In the genomic region with DNA sequence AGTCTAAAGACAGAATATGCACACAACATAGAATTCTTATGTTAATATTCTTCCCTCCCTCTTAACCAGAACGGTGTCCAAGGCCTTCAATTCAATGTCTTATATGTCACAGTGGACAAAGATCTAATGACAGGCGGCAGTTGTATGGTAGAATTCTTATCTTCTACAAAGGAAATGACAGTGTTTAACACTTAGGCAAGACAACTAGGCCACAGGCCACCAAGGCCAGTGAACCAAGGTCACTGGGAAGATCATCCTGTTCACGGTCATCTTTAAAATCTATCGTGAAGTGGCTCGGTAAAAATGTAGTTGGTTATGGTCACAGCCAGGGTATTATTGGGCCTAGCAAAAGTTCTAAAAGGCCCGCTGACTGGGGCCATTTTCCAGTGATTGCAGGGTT, we compare ENCODE assay signal across 22 mouse cellular contexts. TPM values are rescaled to one million over a fixed set of nuclear protein-coding genes. Genes with fewer than 3 reads are reported as not detected.
DNase-seq lines count a peak whose midpoint lies in the region; ATAC-seq and TF ChIP-seq lines count a peak whose summit lies in the region.
"Had no signal": no experiment of that assay in that cellular context is flagged by ENCODE, and none has a peak within 500 bp of the region (broad histone marks: within the 10 kb centered on the region; RNA-seq: fewer than 3 reads in every experiment).

A gene (plus strand): TSS at position 200 of the 400 bp plus-strand sequence.

- H3K4me1 ChIP-seq in heart, embryonic 10.5 days, result peaks cover 22% of the 10 kb centered on the region
- no peaks in the 10 kb centered on the region for H3K4me1 ChIP-seq in lung, postnatal 0 days (ENCODE audit: insufficient read depth, low read depth, low read length)
- peaks cover 14% of the 10 kb centered on the region for H3K4me1 ChIP-seq in intestine, embryonic 15.5 days (replicated peaks)
- peaks cover 8% of the 10 kb centered on the region; the same call in 1 of the 2 replicates for H3K4me1 ChIP-seq in stomach, embryonic 16.5 days (ENCODE audit: control insufficient read depth, insufficient read depth, low read length)

- no peak within 1 kb of the TSS for H3K4me3 ChIP-seq in heart, embryonic 10.5 days
- no peak within 1 kb of the TSS for H3K4me3 ChIP-seq in lung, postnatal 0 days (ENCODE audit: low read depth, low read length)
- H3K4me3 ChIP-seq in intestine, embryonic 15.5 days (replicated peaks), result no peak within 1 kb of the TSS
- H3K4me3 ChIP-seq in stomach, embryonic 16.5 days (replicated peaks; ENCODE audit: low read length), result no peak within 1 kb of the TSS
- H3K4me3 ChIP-seq: erythroblast, embryonic 14.5 days; limb, embryonic 15.5 days; neural tube, embryonic 12.5 days had no signal

- peak; percentile 25 for DNase-seq in heart, embryonic 10.5 days (ENCODE audit: low spot score)
- DNase-seq in heart, postnatal 4 days, result no peak
- DNase-seq in lung, postnatal 0 days (ENCODE audit: low spot score), result no peak
- no peak for DNase-seq in lung, adult 18-20 months
- no peak for DNase-seq in kidney, adult 8-10 months
- DNase-seq: cerebellum, adult 2 months; heart, adult 18-20 months; kidney, adult 9 months; kidney, postnatal 4 days; thymus, adult 2 months had no signal

- H3K27me3 ChIP-seq in heart, embryonic 10.5 days (ENCODE audit: insufficient read depth, poor library complexity, severe bottlenecking), result peaks cover 30% of the 10 kb centered on the region
- H3K27me3 ChIP-seq in lung, postnatal 0 days (replicated peaks; ENCODE audit: insufficient read depth, low read length), result 0 out of 2 replicates have a peak, but pooled peaks cover 3% of the 10 kb centered on the region
- peaks cover 13% of the 10 kb centered on the region for H3K27me3 ChIP-seq in intestine, embryonic 15.5 days (replicated peaks)
- peaks cover 11% of the 10 kb centered on the region for H3K27me3 ChIP-seq in stomach, embryonic 16.5 days (ENCODE audit: control insufficient read depth, insufficient read depth, low read length)

- no peak within 1 kb of the TSS for H3K9ac ChIP-seq in lung, postnatal 0 days (replicated peaks; ENCODE audit: low read depth)
- no peak within 1 kb of the TSS for H3K9ac ChIP-seq in intestine, embryonic 15.5 days
- H3K9ac ChIP-seq in stomach, embryonic 16.5 days (ENCODE audit: low read length), result no peak within 1 kb of the TSS
- H3K9ac ChIP-seq: limb, embryonic 15.5 days; neural tube, embryonic 12.5 days had no signal

- H3K9me3 ChIP-seq in heart, embryonic 10.5 days, result no peaks in the 10 kb centered on the region
- no peaks in the 10 kb centered on the region for H3K9me3 ChIP-seq in lung, postnatal 0 days (ENCODE audit: low read length)
- no peaks in the 10 kb centered on the region for H3K9me3 ChIP-seq in intestine, embryonic 15.5 days
- no peaks in the 10 kb centered on the region for H3K9me3 ChIP-seq in stomach, embryonic 16.5 days (replicated peaks; ENCODE audit: control insufficient read depth, low read length)
- H3K9me3 ChIP-seq: limb, embryonic 15.5 days; neural tube, embryonic 12.5 days had no signal

- no peak within 1 kb of the TSS; the same call in 1 of the 2 replicates for H3K4me2 ChIP-seq in lung, postnatal 0 days (replicated peaks; ENCODE audit: low read depth, low read length)
- no peak within 1 kb of the TSS for H3K4me2 ChIP-seq in intestine, embryonic 15.5 days (replicated peaks)
- no peak within 1 kb of the TSS for H3K4me2 ChIP-seq in stomach, embryonic 16.5 days (ENCODE audit: low read depth, low read length)
- H3K4me2 ChIP-seq: limb, embryonic 15.5 days; neural tube, embryonic 12.5 days had no signal

- no peak for ATAC-seq in lung, postnatal 0 days
- ATAC-seq in intestine, embryonic 15.5 days, result no peak
- no peak for ATAC-seq in stomach, embryonic 16.5 days (ENCODE audit: insufficient read depth, low FRiP score)
- ATAC-seq: hindbrain, postnatal 0 days had no signal

- TF ChIP-seq CTCF in lung, postnatal 0 days (IDR thresholded peaks at IDR 0.05), result no peak

- no peak within 1 kb of the TSS for H3K27ac ChIP-seq in heart, embryonic 10.5 days
- H3K27ac ChIP-seq in lung, postnatal 0 days (ENCODE audit: low read length), result peak within 1 kb of the TSS; percentile 65
- H3K27ac ChIP-seq in intestine, embryonic 15.5 days, result 0 out of 2 replicates have a peak within 1 kb of the TSS, but pooled peaks have one; percentile 17
- peak within 1 kb of the TSS; percentile 86 for H3K27ac ChIP-seq in stomach, embryonic 16.5 days (ENCODE audit: low read length)
- H3K27ac ChIP-seq: hindbrain, postnatal 0 days; limb, embryonic 15.5 days; neural tube, embryonic 12.5 days had no signal

- no peak for TF ChIP-seq EP300 in lung, postnatal 0 days (IDR thresholded peaks at IDR 0.05)

- no peaks in the 10 kb centered on the region for H3K36me3 ChIP-seq in heart, embryonic 10.5 days
- H3K36me3 ChIP-seq in lung, postnatal 0 days (ENCODE audit: insufficient read depth, low read length), result no peaks in the 10 kb centered on the region
- H3K36me3 ChIP-seq in intestine, embryonic 15.5 days, result no peaks in the 10 kb centered on the region
- no peaks in the 10 kb centered on the region for H3K36me3 ChIP-seq in stomach, embryonic 16.5 days (ENCODE audit: control insufficient read depth, insufficient read depth, low read length)
- H3K36me3 ChIP-seq: limb, embryonic 15.5 days; neural tube, embryonic 12.5 days had no signal

- 74% methylated on average over 6 of the region's 6 CpGs for WGBS in heart, embryonic 10.5 days
- 79% methylated on average over 6 of the region's 6 CpGs for WGBS in lung, postnatal 0 days
- 86% methylated on average over 6 of the region's 6 CpGs for WGBS in intestine, embryonic 15.5 days
- 78% methylated on average over 6 of the region's 6 CpGs for WGBS in stomach, embryonic 16.5 days

RNA-seq across cellular contexts. Expression of the gene that starts here (rescaled TPM):
- polyA plus RNA-seq in heart, embryonic 10.5 days (2016; fragmentation: Nextera tagmentation; extraction: Ambion mirVana), result 0.24 TPM in 1 of 2 replicates, not detected in the other
- not detected for total RNA-seq in heart, postnatal 4 days (2021)
- polyA plus RNA-seq in lung, postnatal 0 days (2015; fragmentation: Nextera tagmentation; extraction: Ambion mirVana), result 6.4 and 7.9 TPM in 2 replicates
- 0.34 TPM in 1 of 2 replicates, not detected in the other for polyA plus RNA-seq in intestine, embryonic 15.5 days (2015; fragmentation: Nextera tagmentation; extraction: Ambion mirVana)
- not detected in 2 replicates for polyA plus RNA-seq in stomach, embryonic 16.5 days (2015; fragmentation: Nextera tagmentation; extraction: Ambion mirVana)
- total RNA-seq: common myeloid progenitor, adult 5-6 weeks; ES-E14; gastrocnemius, adult 8-10 months; heart, adult 18-20 months; hematopoietic stem cell, adult 5-6 weeks; monocyte, adult 5-6 weeks had no signal
- polyA plus RNA-seq: embryonic facial prominence, embryonic 11.5 days; erythroblast, embryonic 14.5 days; limb, embryonic 15.5 days; neural tube, embryonic 12.5 days had no signal

Comparison
In these comparisons a context has a peak if more than half of its experiments do, and no peak if none do; other contexts are left out.
1. Peak in DNase-seq in heart, embryonic 10.5 days; RNA of the gene not detected or under 1 TPM.